Mouse (Mus musculus): ENCODE results near the gene Ccdc85a. TPM values are rescaled to one million over a fixed set of nuclear protein-coding genes. Genes with fewer than 3 reads are reported as not detected.
"Not testable (repeated sequence)": the region's sequence is repeated elsewhere in the genome, so short reads cannot be mapped to it uniquely, and the experiment has no call there.

The Ccdc85a gene
- polyA plus RNA-seq, 1 experiment from 2014 or later: 3.4 TPM

DNA sequence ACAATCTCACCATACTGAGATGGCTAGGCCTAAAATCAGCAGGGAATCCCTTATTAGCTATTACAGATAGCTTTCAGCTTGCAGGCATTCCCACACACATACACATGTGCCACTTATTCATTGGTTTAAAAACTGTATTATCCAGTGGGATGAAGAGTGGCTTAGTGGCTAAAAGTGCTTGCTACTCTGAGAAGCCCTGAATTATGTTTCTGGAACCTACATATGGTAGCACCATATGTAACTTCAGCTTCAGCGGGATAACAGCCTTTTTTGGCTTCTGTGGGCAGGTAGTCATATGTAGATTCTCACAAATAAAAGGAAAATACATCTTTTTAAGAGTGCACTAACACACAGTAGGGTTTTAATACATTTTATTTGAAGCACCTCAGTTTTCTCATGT, 119.2 kb downstream of the Ccdc85a start:
- ATAC-seq (ENCODE audit: low FRiP score, low TSS enrichment): no peak

GRCm38 (mm10) chr11:28459165-28459564, 125.0 kb downstream of the Ccdc85a start:
- Histone ChIP-seq H3K27ac (ENCODE audit: low read length) (no peak overlapping the region), H3K4me2 (replicated peaks; ENCODE audit: low read depth, low read length) (no peak overlapping the region), H3K4me3 (ENCODE audit: low read length) (no peak overlapping the region), H3K9ac (replicated peaks; ENCODE audit: low read length) (no peak overlapping the region), H3K27me3 (ENCODE audit: insufficient read depth, low read length) (no peaks in the 10 kb centered on the region), H3K9me3 (ENCODE audit: low read length) (no peaks in the 10 kb centered on the region), H3K4me1 (ENCODE audit: insufficient read depth, low read length) (no peaks in the 10 kb centered on the region), H3K36me3 (ENCODE audit: insufficient read depth, low read length) (no peaks in the 10 kb centered on the region)
- WGBS: 83% methylated on average over 1 of the region's 1 CpGs
- ATAC-seq (ENCODE audit: low FRiP score, low TSS enrichment): no peak

More for the DNA sequence above, 119.2 kb downstream of the Ccdc85a start:
- Histone ChIP-seq H3K9ac (replicated peaks; ENCODE audit: low read length) (no peak overlapping the region), H3K4me2 (replicated peaks; ENCODE audit: low read depth, low read length) (no peak overlapping the region), H3K4me1 (ENCODE audit: insufficient read depth, low read length) (no peaks in the 10 kb centered on the region), H3K27me3 (ENCODE audit: insufficient read depth, low read length) (no peaks in the 10 kb centered on the region), H3K4me3 (ENCODE audit: low read length) (no peak overlapping the region), H3K27ac (ENCODE audit: low read length) (no peak overlapping the region), H3K9me3 (ENCODE audit: low read length) (no peaks in the 10 kb centered on the region), H3K36me3 (ENCODE audit: insufficient read depth, low read length) (no peaks in the 10 kb centered on the region)
- 78% methylated on average over 1 of the region's 1 CpGs for WGBS

GRCm38 (mm10) chr11:28439877-28440276, 144.2 kb downstream of the Ccdc85a start:
- Histone ChIP-seq H3K9ac (replicated peaks; ENCODE audit: low read length) (no peak overlapping the region), H3K27ac (ENCODE audit: low read length) (no peak overlapping the region), H3K27me3 (ENCODE audit: insufficient read depth, low read length) (no peaks in the 10 kb centered on the region), H3K4me1 (ENCODE audit: insufficient read depth, low read length) (no peaks in the 10 kb centered on the region), H3K36me3 (ENCODE audit: insufficient read depth, low read length) (no peaks in the 10 kb centered on the region), H3K9me3 (ENCODE audit: low read length) (no peaks in the 10 kb centered on the region), H3K4me2 (replicated peaks; ENCODE audit: low read depth, low read length) (no peak overlapping the region), H3K4me3 (ENCODE audit: low read length) (no peak overlapping the region)
- ATAC-seq (ENCODE audit: low FRiP score, low TSS enrichment): no peak

DNA sequence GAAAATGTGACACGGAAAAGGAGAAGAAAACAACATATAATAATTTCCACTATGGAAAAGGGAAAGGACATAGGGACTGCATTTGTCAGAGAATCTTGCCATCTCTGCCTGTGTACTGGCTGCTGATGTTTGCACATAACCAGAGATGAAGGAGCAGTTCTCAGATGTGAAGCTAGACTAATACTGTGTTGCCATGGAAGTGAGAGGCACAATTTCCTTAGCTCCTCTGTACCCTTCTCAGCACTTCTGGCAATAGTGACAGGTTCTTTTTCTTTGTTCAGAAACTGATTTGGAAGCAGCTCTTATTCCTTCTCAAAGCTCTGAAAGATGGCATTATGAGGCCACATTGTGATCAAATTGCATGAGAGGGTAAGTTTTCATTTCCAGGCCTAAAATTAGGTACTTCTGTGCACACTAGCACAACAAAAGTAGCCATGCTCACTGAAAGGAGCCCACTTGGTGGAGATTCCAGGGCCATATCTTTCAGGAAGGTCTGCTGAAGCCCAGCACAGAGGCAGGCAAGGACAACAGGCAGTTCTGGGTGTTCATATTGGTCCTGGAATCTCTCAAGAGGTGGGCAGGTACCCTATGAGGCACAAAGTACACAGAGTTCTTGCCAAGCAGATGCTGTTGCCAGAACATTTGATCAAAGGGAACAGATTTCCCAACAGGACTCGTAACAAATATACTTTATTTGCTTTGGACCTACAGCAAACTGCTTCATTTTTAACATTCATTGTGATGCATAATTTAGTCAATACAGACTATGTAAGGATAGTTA, 161.5 kb downstream of the Ccdc85a start:
- WGBS: 81% methylated on average over 2 of the region's 2 CpGs

GRCm38 (mm10) chr11:28415841-28416240, 168.3 kb downstream of the Ccdc85a start:
- Histone ChIP-seq H3K4me3 (ENCODE audit: low read length) (no peak overlapping the region), H3K9me3 (ENCODE audit: low read length) (no peaks in the 10 kb centered on the region), H3K4me1 (ENCODE audit: insufficient read depth, low read length) (no peaks in the 10 kb centered on the region), H3K27me3 (ENCODE audit: insufficient read depth, low read length) (no peaks in the 10 kb centered on the region), H3K9ac (replicated peaks; ENCODE audit: low read length) (no peak overlapping the region), H3K36me3 (ENCODE audit: insufficient read depth, low read length) (no peaks in the 10 kb centered on the region), H3K4me2 (replicated peaks; ENCODE audit: low read depth, low read length) (no peak overlapping the region), H3K27ac (ENCODE audit: low read length) (no peak overlapping the region)
- ATAC-seq (ENCODE audit: low FRiP score, low TSS enrichment): no peak
- 82% methylated on average over 2 of the region's 2 CpGs for WGBS

More for the DNA sequence above, 161.5 kb downstream of the Ccdc85a start:
- H3K9ac ChIP-seq (replicated peaks; ENCODE audit: low read length): no peak overlapping the region
- no peak for ATAC-seq (ENCODE audit: low FRiP score, low TSS enrichment)
- H3K36me3 ChIP-seq (ENCODE audit: insufficient read depth, low read length): no peaks in the 10 kb centered on the region
- no peak overlapping the region for H3K4me3 ChIP-seq (ENCODE audit: low read length)
- H3K27ac ChIP-seq (ENCODE audit: low read length): no peak overlapping the region
- no peak overlapping the region for H3K4me2 ChIP-seq (replicated peaks; ENCODE audit: low read depth, low read length)
- no peaks in the 10 kb centered on the region for H3K4me1 ChIP-seq (ENCODE audit: insufficient read depth, low read length)
- no peaks in the 10 kb centered on the region for H3K27me3 ChIP-seq (ENCODE audit: insufficient read depth, low read length)
- H3K9me3 ChIP-seq (ENCODE audit: low read length): no peaks in the 10 kb centered on the region

- 86% methylated on average over 2 of the region's 2 CpGs for WGBS
- H3K4me3 ChIP-seq (ENCODE audit: low read length); H3K9me3 ChIP-seq (ENCODE audit: low read length); H3K27me3 ChIP-seq (ENCODE audit: insufficient read depth, low read length); H3K36me3 ChIP-seq (ENCODE audit: insufficient read depth, low read length); ATAC-seq (ENCODE audit: low FRiP score, low TSS enrichment); H3K4me1 ChIP-seq (ENCODE audit: insufficient read depth, low read length); H3K27ac ChIP-seq (ENCODE audit: low read length); H3K4me2 ChIP-seq (replicated peaks; ENCODE audit: low read depth, low read length); H3K9ac ChIP-seq (replicated peaks; ENCODE audit: low read length): not testable (repeated sequence)
These were observed 174.2 kb downstream of the Ccdc85a start for GRCm38 (mm10) chr11:28409880-28410279.

GRCm38 (mm10) chr11:28397166-28397565, 187.0 kb downstream of the Ccdc85a start:
- no peaks in the 10 kb centered on the region for H3K36me3 ChIP-seq (ENCODE audit: insufficient read depth, low read length)
- no peak overlapping the region for H3K4me3 ChIP-seq (ENCODE audit: low read length)
- H3K9me3 ChIP-seq (ENCODE audit: low read length): no peaks in the 10 kb centered on the region
- 22% methylated on average over 1 of the region's 1 CpGs for WGBS
- no peaks in the 10 kb centered on the region for H3K27me3 ChIP-seq (ENCODE audit: insufficient read depth, low read length)
- ATAC-seq (ENCODE audit: low FRiP score, low TSS enrichment): peak; percentile 27; the same call in 1 of the 2 replicates
- H3K4me2 ChIP-seq (replicated peaks; ENCODE audit: low read depth, low read length): no peak overlapping the region
- H3K9ac ChIP-seq (replicated peaks; ENCODE audit: low read length): no peak overlapping the region
- H3K27ac ChIP-seq (ENCODE audit: low read length): no peak overlapping the region
- no peaks in the 10 kb centered on the region for H3K4me1 ChIP-seq (ENCODE audit: insufficient read depth, low read length)

DNA sequence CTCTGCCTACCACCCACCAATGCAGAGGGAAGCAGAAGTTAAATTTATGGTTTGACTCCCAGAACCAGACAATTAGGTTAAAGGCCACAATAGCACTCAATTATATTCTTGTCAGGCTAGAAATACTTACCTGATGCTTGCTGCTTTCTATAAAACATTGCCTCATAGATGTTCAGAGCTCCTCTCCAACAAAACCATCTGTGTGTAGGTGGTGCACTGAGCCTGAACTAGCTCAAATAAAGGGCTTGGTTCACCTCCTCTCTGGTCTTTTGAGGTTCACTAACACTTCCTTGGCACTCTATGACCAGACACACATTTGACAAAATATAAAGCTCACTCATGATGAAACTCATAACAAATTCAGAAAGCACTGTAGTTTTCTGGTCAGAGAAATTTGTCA, 208.2 kb downstream of the Ccdc85a start:
- H3K4me3 ChIP-seq (ENCODE audit: low read length): no peak overlapping the region
- no peak overlapping the region for H3K4me2 ChIP-seq (replicated peaks; ENCODE audit: low read depth, low read length)
- ATAC-seq (ENCODE audit: low FRiP score, low TSS enrichment): no peak
- H3K9me3 ChIP-seq (ENCODE audit: low read length): no peaks in the 10 kb centered on the region
- no peaks in the 10 kb centered on the region for H3K4me1 ChIP-seq (ENCODE audit: insufficient read depth, low read length)
- H3K36me3 ChIP-seq (ENCODE audit: insufficient read depth, low read length): no peaks in the 10 kb centered on the region
- H3K27ac ChIP-seq (ENCODE audit: low read length): no peak overlapping the region
- H3K9ac ChIP-seq (replicated peaks; ENCODE audit: low read length): no peak overlapping the region
- no peaks in the 10 kb centered on the region for H3K27me3 ChIP-seq (ENCODE audit: insufficient read depth, low read length)

GRCm38 (mm10) chr11:28374636-28375035, 209.5 kb downstream of the Ccdc85a start:
- no peak for ATAC-seq (ENCODE audit: low FRiP score, low TSS enrichment)

DNA sequence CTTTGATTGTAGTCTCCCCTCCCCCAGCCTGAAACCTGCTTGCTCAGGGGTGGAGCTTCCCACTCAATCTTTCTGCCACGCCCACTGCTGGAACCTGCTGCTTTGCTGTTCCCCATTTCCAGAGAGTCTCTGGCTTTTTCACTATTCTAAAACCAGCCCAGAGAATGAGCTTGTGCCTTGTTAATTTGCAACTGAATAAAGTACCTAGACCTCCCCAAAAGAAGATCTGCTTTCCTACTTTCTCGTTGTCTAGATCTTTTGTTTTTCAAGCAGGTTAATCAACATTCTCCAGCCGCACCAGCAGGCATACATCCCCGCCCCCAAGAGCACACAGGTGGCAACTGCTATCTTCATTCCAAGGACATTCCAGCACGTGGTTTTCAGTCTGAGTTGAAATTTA, 212.7 kb downstream of the Ccdc85a start:
- not testable (repeated sequence) for H3K4me2 ChIP-seq (replicated peaks; ENCODE audit: low read depth, low read length); H3K27ac ChIP-seq (ENCODE audit: low read length); H3K4me3 ChIP-seq (ENCODE audit: low read length); ATAC-seq (ENCODE audit: low FRiP score, low TSS enrichment); H3K9ac ChIP-seq (replicated peaks; ENCODE audit: low read length); H3K36me3 ChIP-seq (ENCODE audit: insufficient read depth, low read length); H3K9me3 ChIP-seq (ENCODE audit: low read length); H3K27me3 ChIP-seq (ENCODE audit: insufficient read depth, low read length); H3K4me1 ChIP-seq (ENCODE audit: insufficient read depth, low read length)
- 73% methylated on average over 5 of the region's 5 CpGs for WGBS

More at GRCm38 (mm10) chr11:28374636-28375035, 209.5 kb downstream of the Ccdc85a start:
- no peak overlapping the region for H3K9ac ChIP-seq (replicated peaks; ENCODE audit: low read length)
- no peaks in the 10 kb centered on the region for H3K36me3 ChIP-seq (ENCODE audit: insufficient read depth, low read length)
- H3K27ac ChIP-seq (ENCODE audit: low read length): no peak overlapping the region
- no peaks in the 10 kb centered on the region for H3K4me1 ChIP-seq (ENCODE audit: insufficient read depth, low read length)
- no peak overlapping the region for H3K4me3 ChIP-seq (ENCODE audit: low read length)
- H3K4me2 ChIP-seq (replicated peaks; ENCODE audit: low read depth, low read length): no peak overlapping the region
- no peaks in the 10 kb centered on the region for H3K27me3 ChIP-seq (ENCODE audit: insufficient read depth, low read length)
- H3K9me3 ChIP-seq (ENCODE audit: low read length): no peaks in the 10 kb centered on the region
